In the genomic region with DNA sequence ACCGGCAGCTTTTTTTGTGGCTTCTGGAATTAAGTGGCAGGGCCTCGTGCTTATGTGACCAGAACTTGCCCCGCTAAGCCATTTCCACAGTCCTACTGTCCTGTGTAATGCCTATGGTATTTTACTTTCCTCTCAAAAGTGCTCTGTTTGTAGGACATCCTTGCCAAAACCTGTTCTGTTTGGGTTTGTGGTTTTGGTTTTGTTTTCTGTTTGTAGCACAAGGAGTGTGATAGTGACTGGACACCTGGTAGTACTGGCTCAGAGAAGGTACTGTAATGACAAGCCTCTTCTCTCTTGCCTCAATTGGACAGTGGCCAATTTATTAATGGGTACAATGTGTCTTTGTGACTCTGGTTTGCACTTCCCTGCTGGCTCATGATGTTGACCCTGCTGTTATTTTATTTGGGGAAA, we compare ENCODE assay signal across 15 mouse cellular contexts.
DNase-seq lines count a peak whose midpoint lies in the region; ATAC-seq and TF ChIP-seq lines count a peak whose summit lies in the region.
"Had no signal": no experiment of that assay in that cellular context is flagged by ENCODE, and none has a peak within 500 bp of the region (broad histone marks: within the 10 kb centered on the region; RNA-seq: fewer than 3 reads in every experiment).

No protein-coding gene starts in this region.

- WGBS in embryonic facial prominence, embryonic 14.5 days = 77% methylated on average over 3 of the region's 3 CpGs
- 92% methylated on average over 3 of the region's 3 CpGs for WGBS in embryonic facial prominence, embryonic 10.5 days

- H3K27ac ChIP-seq in embryonic facial prominence, embryonic 14.5 days (replicated peaks; ENCODE audit: low read depth, low read length) = no peak overlapping the region
- no peak overlapping the region for H3K27ac ChIP-seq in embryonic facial prominence, embryonic 10.5 days (replicated peaks)
- H3K27ac ChIP-seq: midbrain, embryonic 12.5 days had no signal

- no peaks in the 10 kb centered on the region for H3K4me1 ChIP-seq in embryonic facial prominence, embryonic 14.5 days (ENCODE audit: control insufficient read depth, insufficient read depth, low read length)
- no peaks in the 10 kb centered on the region for H3K4me1 ChIP-seq in embryonic facial prominence, embryonic 10.5 days
- H3K4me1 ChIP-seq: midbrain, embryonic 12.5 days had no signal

- no peaks in the 10 kb centered on the region for H3K9me3 ChIP-seq in embryonic facial prominence, embryonic 14.5 days (ENCODE audit: control insufficient read depth, low read length)
- H3K9me3 ChIP-seq in embryonic facial prominence, embryonic 10.5 days = no peaks in the 10 kb centered on the region
- H3K9me3 ChIP-seq: midbrain, embryonic 12.5 days had no signal

- no peak for TF ChIP-seq POLR2A in myocyte (IDR thresholded peaks at IDR 0.05; ENCODE audit: insufficient read length, low read depth)

- no peak overlapping the region for H3K4me3 ChIP-seq in embryonic facial prominence, embryonic 14.5 days (ENCODE audit: low read depth, low read length)
- H3K4me3 ChIP-seq in embryonic facial prominence, embryonic 10.5 days = no peak overlapping the region
- H3K4me3 ChIP-seq in myocyte = no peak overlapping the region
- H3K4me3 ChIP-seq: midbrain, embryonic 12.5 days had no signal

- no peaks in the 10 kb centered on the region for H3K79me2 ChIP-seq in myocyte (ENCODE audit: control insufficient read depth, insufficient read depth)

- H3K36me3 ChIP-seq in embryonic facial prominence, embryonic 14.5 days (ENCODE audit: control insufficient read depth, insufficient read depth, low read length) = no peaks in the 10 kb centered on the region
- H3K36me3 ChIP-seq in embryonic facial prominence, embryonic 10.5 days (replicated peaks) = 0 out of 2 replicates have a peak, but pooled peaks cover 2% of the 10 kb centered on the region
- H3K36me3 ChIP-seq in myocyte (ENCODE audit: control insufficient read depth, insufficient read depth) = peaks cover 4% of the 10 kb centered on the region
- H3K36me3 ChIP-seq: midbrain, embryonic 12.5 days had no signal

- peak; percentile 12 for DNase-seq in embryonic facial prominence, embryonic 14.5 days (ENCODE audit: low spot score)
- DNase-seq in embryonic facial prominence, embryonic 10.5 days (ENCODE audit: low spot score) = no peak
- DNase-seq in lung, postnatal 25 days (ENCODE audit: low spot score) = peak; percentile 15
- DNase-seq in lung, postnatal 4 days = no peak
- DNase-seq in cerebellum, adult 18-20 months = peak; percentile 62 to 71
- DNase-seq in ovary, postnatal 14 days (ENCODE audit: low spot score) = no peak
- no peak for DNase-seq in left cerebral cortex, adult 9 months (ENCODE audit: low spot score in 2 of 2)
- DNase-seq: adrenal gland, postnatal 10 days; gastrocnemius, postnatal 25 days; left cerebral cortex, postnatal 4 days; lung, embryonic 14.5 days had no signal

- no peak overlapping the region for H3ac ChIP-seq in myocyte (ENCODE audit: control insufficient read depth, insufficient read length)

- no peaks in the 10 kb centered on the region for H3K27me3 ChIP-seq in embryonic facial prominence, embryonic 14.5 days (replicated peaks; ENCODE audit: control insufficient read depth, insufficient read depth, low read length)
- H3K27me3 ChIP-seq in embryonic facial prominence, embryonic 10.5 days (replicated peaks; ENCODE audit: low read depth, poor library complexity, severe bottlenecking) = no peaks in the 10 kb centered on the region
- no peaks in the 10 kb centered on the region for H3K27me3 ChIP-seq in myocyte (ENCODE audit: control insufficient read depth, insufficient read depth, insufficient read length)
- H3K27me3 ChIP-seq: midbrain, embryonic 12.5 days; Patski had no signal

- no peak overlapping the region for H3K9ac ChIP-seq in embryonic facial prominence, embryonic 14.5 days (ENCODE audit: low read depth, low read length)
- H3K9ac ChIP-seq: lung, embryonic 14.5 days; midbrain, embryonic 12.5 days had no signal

- no peak for ATAC-seq in embryonic facial prominence, embryonic 14.5 days (ENCODE audit: low read depth)
- ATAC-seq: intestine, embryonic 16.5 days; Patski had no signal

- H3K4me2 ChIP-seq in embryonic facial prominence, embryonic 14.5 days (ENCODE audit: low read depth, low read length) = no peak overlapping the region
- H3K4me2 ChIP-seq in myocyte (ENCODE audit: low read depth) = peak overlapping the region; percentile 13
- H3K4me2 ChIP-seq: lung, embryonic 14.5 days; midbrain, embryonic 12.5 days had no signal

TF ChIP-seq in myocyte, 11 proteins besides CTCF, POLR2A, EP300 and RAD21:
- TF ChIP-seq REST (IDR thresholded peaks at IDR 0.05; ENCODE audit: insufficient read depth, insufficient read length) = no peak
- TF ChIP-seq TCF12 (IDR thresholded peaks at IDR 0.05; ENCODE audit: insufficient read depth, poor library complexity, severe bottlenecking) = no peak
- no peak for TF ChIP-seq MYOG (IDR thresholded peaks at IDR 0.05; ENCODE audit: control insufficient read depth in 1 of 3, insufficient read depth in 1 of 3, insufficient read length in 2 of 3, low read depth in 2 of 3)
- no peak for TF ChIP-seq MAX (IDR thresholded peaks at IDR 0.05; ENCODE audit: low read depth)
- TF ChIP-seq SRF (IDR thresholded peaks at IDR 0.05; ENCODE audit: control insufficient read depth, insufficient read length, low read depth) = no peak
- no peak for TF ChIP-seq CEBPB (IDR thresholded peaks at IDR 0.05; ENCODE audit: insufficient read depth, poor library complexity, severe bottlenecking)
- no peak for TF ChIP-seq USF1 (IDR thresholded peaks at IDR 0.05; ENCODE audit: low read depth)
- no peak for TF ChIP-seq TCF3 (IDR thresholded peaks at IDR 0.05; ENCODE audit: insufficient read length, low read depth)
- TF ChIP-seq E2F4 (IDR thresholded peaks at IDR 0.05; ENCODE audit: insufficient read depth) = no peak
- TF ChIP-seq POLR2AphosphoS2 (IDR thresholded peaks at IDR 0.05; ENCODE audit: insufficient read length, low read depth) = no peak
- TF ChIP-seq MYOD1 (IDR thresholded peaks at IDR 0.05; ENCODE audit: control insufficient read depth in 1 of 3, insufficient read length in 2 of 3, low read depth in 2 of 3) = no peak
TF ChIP-seq in myocyte: peak in this region for 0.

Comparison
In these comparisons a context has a peak if more than half of its experiments do, and no peak if none do; other contexts are left out.
1. DNase-seq: peak in embryonic facial prominence, embryonic 14.5 days (single experiment), lung, postnatal 25 days (single experiment) and cerebellum, adult 18-20 months (2 of 2); none in embryonic facial prominence, embryonic 10.5 days (single experiment), lung, postnatal 4 days (0 of 2), ovary, postnatal 14 days (single experiment) and left cerebral cortex, adult 9 months (0 of 2).